Mouse (Mus musculus): ENCODE data around the gene Msh4. TPM values are rescaled to one million over a fixed set of nuclear protein-coding genes. Genes with fewer than 3 reads are reported as not detected.

Msh4 gene
- 0.06 TPM in 1 of 2 replicates, not detected in the other for polyA plus RNA-seq (2014; fragmentation: Nextera tagmentation; extraction: Ambion mirVana)

DNA sequence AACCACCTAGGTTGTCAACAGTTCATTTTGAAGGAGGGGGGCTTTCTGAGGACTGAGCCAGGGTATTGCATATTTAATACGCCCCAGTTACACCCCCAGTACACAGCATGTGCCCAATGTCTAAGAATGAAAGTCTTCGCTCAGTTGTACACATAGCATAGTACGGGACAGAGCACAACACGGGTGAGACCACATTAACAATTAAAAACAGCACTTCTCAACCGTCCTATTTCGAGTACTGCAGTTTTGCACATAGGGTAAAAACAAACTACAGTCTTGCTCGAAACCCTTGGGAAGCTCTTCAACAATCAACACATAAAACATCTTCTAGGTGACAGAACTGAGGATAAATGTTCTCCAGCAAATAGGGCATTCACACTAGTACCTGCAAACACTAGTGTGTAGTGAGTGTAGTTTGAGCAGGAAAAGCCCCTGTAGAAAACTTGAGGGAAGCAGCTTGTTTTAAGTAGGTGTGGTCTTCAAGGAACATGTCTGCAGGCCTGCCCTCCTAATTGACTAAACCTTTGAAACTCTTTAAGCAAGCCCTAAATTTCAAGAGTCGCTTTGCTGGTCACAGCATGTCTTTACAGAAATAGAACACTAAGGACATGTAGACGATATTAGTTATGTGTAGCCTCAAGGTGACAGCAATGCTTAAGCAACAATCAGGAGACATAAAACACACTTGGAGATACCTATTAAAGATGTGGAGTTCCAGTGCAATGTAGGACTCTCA, at the start of gene Msh4:
TSS of gene Msh4 (minus strand) at position 3 of the 736 bp plus-strand sequence.
- no peak within 1 kb of the TSS for H3K9ac ChIP-seq (ENCODE audit: low read depth, low read length)
- H3K36me3 ChIP-seq (ENCODE audit: control insufficient read depth, insufficient read depth, low read length) = peaks cover 79% of the 10 kb centered on the region
- no peaks in the 10 kb centered on the region for H3K27me3 ChIP-seq (replicated peaks; ENCODE audit: control insufficient read depth, insufficient read depth, low read length)
- no peaks in the 10 kb centered on the region for H3K9me3 ChIP-seq (ENCODE audit: control insufficient read depth, low read length)
- H3K4me2 ChIP-seq (ENCODE audit: low read depth, low read length) = no peak within 1 kb of the TSS
- H3K27ac ChIP-seq (replicated peaks; ENCODE audit: low read depth, low read length) = no peak within 1 kb of the TSS
- no peak for DNase-seq (ENCODE audit: low spot score)
- H3K4me3 ChIP-seq (ENCODE audit: low read depth, low read length) = no peak within 1 kb of the TSS
- peaks cover 13% of the 10 kb centered on the region for H3K4me1 ChIP-seq (ENCODE audit: control insufficient read depth, insufficient read depth, low read length)
- WGBS = 78% methylated on average over 9 of the region's 9 CpGs
- 0 out of 2 replicates have a peak, but pooled peaks have one; percentile 28 for ATAC-seq (ENCODE audit: low read depth)

DNA sequence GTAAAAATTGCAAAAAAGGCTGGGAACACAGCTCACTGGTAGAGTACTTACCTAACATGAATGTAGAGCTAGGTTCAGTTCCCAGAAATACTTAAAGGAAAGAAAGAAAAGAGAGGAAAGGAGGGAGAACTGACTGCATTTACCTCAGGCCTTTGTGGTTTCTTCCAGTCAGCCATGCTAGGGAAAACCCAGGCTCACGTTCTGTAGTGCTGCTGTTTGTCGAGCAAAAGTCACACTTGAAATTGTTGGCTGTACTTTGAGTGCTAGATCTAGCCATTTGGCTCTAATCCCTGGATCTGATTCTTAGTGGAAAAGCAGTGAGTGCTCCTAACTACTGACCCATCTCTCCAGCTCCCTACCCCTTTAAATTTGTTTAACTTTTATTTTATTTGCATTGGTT, 42.2 kb upstream of the Msh4 start:
- Histone ChIP-seq H3K27me3 (replicated peaks; ENCODE audit: control insufficient read depth, insufficient read depth, low read length) (no peaks in the 10 kb centered on the region), H3K27ac (replicated peaks; ENCODE audit: low read depth, low read length) (no peak overlapping the region), H3K4me3 (ENCODE audit: low read depth, low read length) (no peak overlapping the region), H3K9me3 (ENCODE audit: control insufficient read depth, low read length) (no peaks in the 10 kb centered on the region), H3K9ac (ENCODE audit: low read depth, low read length) (no peak overlapping the region), H3K4me2 (ENCODE audit: low read depth, low read length) (no peak overlapping the region), H3K36me3 (ENCODE audit: control insufficient read depth, insufficient read depth, low read length) (no peaks in the 10 kb centered on the region), H3K4me1 (ENCODE audit: control insufficient read depth, insufficient read depth, low read length) (peaks cover 4% of the 10 kb centered on the region; the same call in 1 of the 2 replicates)
- DNase-seq (ENCODE audit: low spot score) = no peak
- 54% methylated on average over 2 of the region's 2 CpGs for WGBS
- ATAC-seq (ENCODE audit: low read depth) = no peak

DNA sequence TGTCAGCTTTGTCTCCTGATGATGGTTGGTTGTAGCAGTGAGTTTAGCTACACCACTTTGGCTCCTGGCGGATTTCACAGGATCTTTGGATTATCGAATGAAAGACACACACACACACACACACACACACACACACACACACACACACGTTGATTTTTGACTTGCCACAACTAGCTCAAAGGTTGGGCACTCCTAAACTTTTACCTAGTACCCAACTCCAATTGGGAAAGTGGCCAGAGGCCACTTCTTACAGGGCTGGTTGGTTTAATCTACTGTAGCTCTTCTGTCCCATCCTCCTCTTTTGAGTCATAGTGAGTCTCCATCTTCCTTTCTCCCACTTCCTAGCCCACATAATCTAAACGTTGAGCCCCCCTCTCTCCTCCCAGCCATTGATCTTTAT, 41.3 kb upstream of the Msh4 start:
- Histone ChIP-seq H3K27ac (replicated peaks; ENCODE audit: low read depth, low read length) (no peak overlapping the region), H3K4me3 (ENCODE audit: low read depth, low read length) (no peak overlapping the region), H3K4me2 (ENCODE audit: low read depth, low read length) (no peak overlapping the region), H3K27me3 (replicated peaks; ENCODE audit: control insufficient read depth, insufficient read depth, low read length) (no peaks in the 10 kb centered on the region), H3K9me3 (ENCODE audit: control insufficient read depth, low read length) (no peaks in the 10 kb centered on the region), H3K36me3 (ENCODE audit: control insufficient read depth, insufficient read depth, low read length) (no peaks in the 10 kb centered on the region), H3K4me1 (ENCODE audit: control insufficient read depth, insufficient read depth, low read length) (peaks cover 12% of the 10 kb centered on the region), H3K9ac (ENCODE audit: low read depth, low read length) (no peak overlapping the region)
- ATAC-seq (ENCODE audit: low read depth) = no peak
- no peak for DNase-seq (ENCODE audit: low spot score)
- WGBS = 77% methylated on average over 4 of the region's 4 CpGs

DNA sequence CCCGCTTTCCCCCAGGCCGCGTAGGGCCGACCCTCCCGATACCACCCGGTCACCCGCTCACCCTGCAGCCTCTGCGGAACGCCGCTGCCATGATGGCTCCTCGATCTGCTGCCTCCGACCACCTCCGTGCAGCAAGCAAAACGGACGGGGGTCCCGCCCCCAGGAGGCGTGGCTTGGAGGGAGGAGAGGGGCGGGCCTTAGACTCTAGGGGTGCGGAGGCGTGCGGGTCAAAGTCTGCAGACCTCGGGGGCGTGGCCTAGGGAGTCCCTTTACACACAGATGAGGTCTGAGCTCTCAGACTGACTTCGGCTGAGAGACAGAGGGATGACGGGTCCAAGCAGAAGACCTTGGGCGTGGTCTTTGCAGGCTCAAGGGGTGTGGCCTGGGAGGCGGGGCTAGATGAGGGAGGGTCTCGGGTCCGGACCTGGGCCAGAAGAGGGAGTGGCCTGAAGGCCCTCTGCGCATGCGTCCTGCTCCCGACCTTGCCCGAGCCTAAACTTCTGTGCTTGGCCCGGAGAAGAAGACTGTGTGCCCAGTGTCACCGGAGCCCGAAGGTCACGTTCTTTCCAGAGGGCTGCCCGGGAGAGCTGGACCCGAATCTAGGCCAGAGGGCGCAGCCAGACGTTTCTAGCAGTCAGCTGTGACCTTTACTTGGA, 38.5 kb upstream of the Msh4 start, which contains the start of gene Acadm:
TSS of gene Acadm (minus strand) at position 298 of the 656 bp plus-strand sequence.
- peak within 1 kb of the TSS; percentile 89 for H3K27ac ChIP-seq (replicated peaks; ENCODE audit: low read depth, low read length)

DNA sequence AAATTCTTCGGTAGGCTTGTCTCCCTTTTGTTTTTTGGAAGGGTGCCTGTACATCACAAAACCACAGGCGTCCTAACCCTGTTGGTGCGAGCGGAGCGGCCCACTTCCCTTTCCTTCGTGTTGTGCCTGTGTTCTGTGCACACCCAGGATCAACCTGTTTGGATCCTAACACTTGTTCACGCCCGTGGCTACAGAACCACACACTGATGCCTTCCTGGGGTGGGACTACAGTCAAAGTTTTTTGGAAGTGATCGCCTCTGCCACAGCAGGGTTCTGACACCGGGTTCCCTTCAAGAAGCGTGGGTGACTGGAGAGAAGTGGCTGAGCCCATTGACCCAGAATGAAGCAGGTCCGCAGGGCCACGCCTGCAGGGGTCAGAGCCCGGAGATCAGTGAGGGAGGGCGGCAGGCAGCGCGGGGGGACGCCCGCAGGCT, 38.0 kb upstream of the Msh4 start:
- peak; percentile 51 for ATAC-seq (ENCODE audit: low read depth)
- Histone ChIP-seq H3K4me2 (ENCODE audit: low read depth, low read length) (peak overlapping the region; percentile 68), H3K4me3 (ENCODE audit: low read depth, low read length) (peak overlapping the region; percentile 83), H3K27ac (replicated peaks; ENCODE audit: low read depth, low read length) (peak overlapping the region; percentile 89), H3K9me3 (ENCODE audit: control insufficient read depth, low read length) (no peaks in the 10 kb centered on the region), H3K27me3 (replicated peaks; ENCODE audit: control insufficient read depth, insufficient read depth, low read length) (no peaks in the 10 kb centered on the region), H3K36me3 (ENCODE audit: control insufficient read depth, insufficient read depth, low read length) (peaks cover 19% of the 10 kb centered on the region; the same call in 1 of the 2 replicates), H3K4me1 (ENCODE audit: control insufficient read depth, insufficient read depth, low read length) (peaks cover 12% of the 10 kb centered on the region), H3K9ac (ENCODE audit: low read depth, low read length) (peak overlapping the region; percentile 76)
- 0% methylated on average over 16 of the region's 19 CpGs for WGBS
- DNase-seq (ENCODE audit: low spot score) = peak; percentile 58

More for the DNA sequence above, 38.5 kb upstream of the Msh4 start, which contains the start of gene Acadm:
- ATAC-seq (ENCODE audit: low read depth) (peak; percentile 94), DNase-seq (ENCODE audit: low spot score) (peak; percentile 99)
- 0% methylated on average over 27 of the region's 41 CpGs for WGBS
- H3K9me3 ChIP-seq (ENCODE audit: control insufficient read depth, low read length) = no peaks in the 10 kb centered on the region
- H3K4me3 ChIP-seq (ENCODE audit: low read depth, low read length) = peak within 1 kb of the TSS; percentile 83
- peak within 1 kb of the TSS; percentile 68 for H3K4me2 ChIP-seq (ENCODE audit: low read depth, low read length)
- H3K36me3 ChIP-seq (ENCODE audit: control insufficient read depth, insufficient read depth, low read length) = 0 out of 2 replicates have a peak, but pooled peaks cover 18% of the 10 kb centered on the region
- H3K4me1 ChIP-seq (ENCODE audit: control insufficient read depth, insufficient read depth, low read length) = peaks cover 12% of the 10 kb centered on the region
- peak within 1 kb of the TSS; percentile 76 for H3K9ac ChIP-seq (ENCODE audit: low read depth, low read length)
- H3K27me3 ChIP-seq (replicated peaks; ENCODE audit: control insufficient read depth, insufficient read depth, low read length) = no peaks in the 10 kb centered on the region

DNA sequence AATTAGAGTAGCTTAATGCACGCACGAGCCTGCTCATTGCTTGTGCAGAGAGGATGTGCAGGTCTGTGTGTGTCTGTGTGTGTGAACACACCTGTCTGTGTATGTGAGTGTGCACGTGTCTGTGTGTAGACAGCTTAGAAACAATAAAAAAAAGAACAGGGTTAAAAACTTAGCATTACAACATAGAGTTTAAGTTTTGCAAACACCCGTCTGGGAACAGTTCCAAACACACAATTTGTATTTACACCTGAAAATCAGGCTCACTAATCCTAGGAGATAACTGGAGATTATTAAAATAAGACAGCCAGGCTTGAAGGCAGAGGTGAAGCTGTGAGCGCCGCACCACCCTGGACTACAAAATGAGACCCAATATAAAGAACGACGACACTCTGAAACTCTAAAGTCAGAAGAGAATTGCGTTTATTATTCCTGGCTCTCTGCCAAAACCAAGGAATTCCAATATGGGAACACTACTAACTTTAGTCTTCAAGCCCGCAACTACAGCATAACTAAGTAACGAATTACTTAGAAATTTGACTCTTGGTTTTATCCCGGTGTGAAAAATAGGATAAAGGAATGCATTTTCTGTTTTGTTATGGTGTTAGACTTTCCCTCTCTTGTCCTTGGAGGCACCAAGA, 37.2 kb upstream of the Msh4 start:
- no peaks in the 10 kb centered on the region for H3K27me3 ChIP-seq (replicated peaks; ENCODE audit: control insufficient read depth, insufficient read depth, low read length)
- peak overlapping the region; percentile 16; the same call in 1 of the 2 replicates for H3K27ac ChIP-seq (replicated peaks; ENCODE audit: low read depth, low read length)
- no peak for ATAC-seq (ENCODE audit: low read depth)
- H3K9ac ChIP-seq (ENCODE audit: low read depth, low read length) = peak overlapping the region; percentile 76
- WGBS = 22% methylated on average over 12 of the region's 12 CpGs
- no peaks in the 10 kb centered on the region for H3K9me3 ChIP-seq (ENCODE audit: control insufficient read depth, low read length)
- peaks cover 12% of the 10 kb centered on the region for H3K4me1 ChIP-seq (ENCODE audit: control insufficient read depth, insufficient read depth, low read length)
- H3K4me3 ChIP-seq (ENCODE audit: low read depth, low read length) = peak overlapping the region; percentile 83
- peaks cover 27% of the 10 kb centered on the region for H3K36me3 ChIP-seq (ENCODE audit: control insufficient read depth, insufficient read depth, low read length)
- DNase-seq (ENCODE audit: low spot score) = peak; percentile 85
- peak overlapping the region; percentile 68 for H3K4me2 ChIP-seq (ENCODE audit: low read depth, low read length)

DNA sequence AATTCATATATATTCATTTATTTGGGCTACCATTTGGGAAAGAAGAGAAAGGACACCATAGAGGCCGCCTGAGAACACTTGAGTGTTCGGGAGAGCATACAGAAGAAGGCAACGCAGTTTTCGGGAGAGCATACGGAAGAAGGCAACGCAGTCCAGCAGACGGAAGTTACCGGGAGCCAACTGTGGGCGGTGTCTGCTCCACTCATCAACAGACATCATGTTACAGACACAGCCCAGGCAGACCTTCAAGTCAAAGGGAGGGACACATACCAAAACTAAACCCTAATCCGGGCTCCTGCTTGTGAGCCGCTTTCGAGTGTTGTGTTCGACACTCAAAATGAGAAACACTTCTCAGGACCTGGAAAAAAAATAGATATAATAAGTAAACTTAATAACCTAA, 35.7 kb upstream of the Msh4 start:
- H3K9ac ChIP-seq (ENCODE audit: low read depth, low read length) = no peak overlapping the region
- DNase-seq (ENCODE audit: low spot score) = no peak
- H3K4me3 ChIP-seq (ENCODE audit: low read depth, low read length) = no peak overlapping the region
- no peak overlapping the region for H3K27ac ChIP-seq (replicated peaks; ENCODE audit: low read depth, low read length)
- no peaks in the 10 kb centered on the region for H3K27me3 ChIP-seq (replicated peaks; ENCODE audit: control insufficient read depth, insufficient read depth, low read length)
- no peaks in the 10 kb centered on the region for H3K9me3 ChIP-seq (ENCODE audit: control insufficient read depth, low read length)
- no peak for ATAC-seq (ENCODE audit: low read depth)
- WGBS = 91% methylated on average over 13 of the region's 13 CpGs
- no peak overlapping the region for H3K4me2 ChIP-seq (ENCODE audit: low read depth, low read length)
- H3K36me3 ChIP-seq (ENCODE audit: control insufficient read depth, insufficient read depth, low read length) = peaks cover 34% of the 10 kb centered on the region
- H3K4me1 ChIP-seq (ENCODE audit: control insufficient read depth, insufficient read depth, low read length) = peaks cover 12% of the 10 kb centered on the region

DNA sequence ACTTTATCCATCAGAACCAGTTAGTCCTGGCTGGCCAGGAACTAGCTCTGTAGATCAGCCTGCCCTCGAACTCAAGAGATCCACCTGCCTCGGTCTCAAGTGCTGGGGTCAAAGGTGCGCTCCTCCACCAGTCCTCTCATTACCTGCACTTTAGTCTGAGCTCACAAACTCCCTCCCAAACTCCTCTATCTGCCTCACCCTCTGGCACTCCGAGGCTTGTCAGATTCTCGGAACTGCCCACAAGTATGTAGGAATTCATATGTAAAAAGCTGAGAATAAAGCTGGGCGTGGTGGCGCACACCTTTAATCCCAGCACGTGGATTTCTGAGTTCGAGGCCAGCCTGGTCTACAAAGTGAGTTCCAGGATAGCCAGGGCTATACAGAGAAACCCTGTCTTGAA, 34.5 kb upstream of the Msh4 start:
- H3K4me1 ChIP-seq (ENCODE audit: control insufficient read depth, insufficient read depth, low read length) = peaks cover 12% of the 10 kb centered on the region
- no peak overlapping the region for H3K4me2 ChIP-seq (ENCODE audit: low read depth, low read length)
- no peaks in the 10 kb centered on the region for H3K27me3 ChIP-seq (replicated peaks; ENCODE audit: control insufficient read depth, insufficient read depth, low read length)
- ATAC-seq (ENCODE audit: low read depth) (no peak), DNase-seq (ENCODE audit: low spot score) (no peak)
- no peak overlapping the region for H3K27ac ChIP-seq (replicated peaks; ENCODE audit: low read depth, low read length)
- H3K36me3 ChIP-seq (ENCODE audit: control insufficient read depth, insufficient read depth, low read length) = peaks cover 44% of the 10 kb centered on the region
- no peak overlapping the region for H3K4me3 ChIP-seq (ENCODE audit: low read depth, low read length)
- no peaks in the 10 kb centered on the region for H3K9me3 ChIP-seq (ENCODE audit: control insufficient read depth, low read length)
- H3K9ac ChIP-seq (ENCODE audit: low read depth, low read length) = no peak overlapping the region
- 88% methylated on average over 9 of the region's 9 CpGs for WGBS
